Mouse (Mus musculus) cerebellum, adult 2 months (tissue): ENCODE data around the gene Snapc5.

Source experiments
- CTCF ChIP-seq: fragments of 200-500 bp; IDR thresholded peaks from 2 replicates; pipeline ENCODE4 v1.5.1; 2011; ENCODE audit warnings: low read depth, mild to moderate bottlenecking, control low read depth, low read length, moderate library complexity, borderline replicate concordance; ENCODE audit not compliant: insufficient read depth
- POLR2A ChIP-seq: fragments of 200-500 bp; IDR thresholded peaks from 2 replicates; pipeline ENCODE4 v1.6.1; 2011; ENCODE audit warnings: low read length, control low read depth, borderline replicate concordance; ENCODE audit not compliant: insufficient read depth

DNA sequence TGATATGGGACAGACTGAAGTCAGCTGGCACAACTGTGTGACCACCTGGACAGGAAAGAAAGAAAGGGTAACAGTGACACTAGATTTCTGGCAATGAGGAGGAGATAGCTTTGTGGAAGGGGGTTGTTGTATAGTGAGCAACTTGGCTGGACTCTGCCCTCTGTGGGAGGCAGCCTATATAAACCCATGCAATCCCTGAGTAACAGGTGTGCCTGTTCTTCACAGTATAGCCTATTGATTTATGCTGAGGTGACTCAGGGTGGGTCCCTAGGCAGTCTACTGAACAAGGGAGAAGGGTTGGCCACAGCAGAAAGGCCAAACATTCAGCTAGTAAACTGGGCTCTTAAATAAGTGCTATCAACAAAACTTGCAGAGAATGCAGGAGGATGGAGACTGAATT, 46.7 kb downstream of the Snapc5 start:
- no peak for TF ChIP-seq POLR2A
- TF ChIP-seq CTCF: no peak
